Mouse (Mus musculus): ENCODE data around the gene E2f7.
A peak's percentile ranks its signal among the peaks of the same experiment; 100 is the strongest.

E2f7 gene

DNA sequence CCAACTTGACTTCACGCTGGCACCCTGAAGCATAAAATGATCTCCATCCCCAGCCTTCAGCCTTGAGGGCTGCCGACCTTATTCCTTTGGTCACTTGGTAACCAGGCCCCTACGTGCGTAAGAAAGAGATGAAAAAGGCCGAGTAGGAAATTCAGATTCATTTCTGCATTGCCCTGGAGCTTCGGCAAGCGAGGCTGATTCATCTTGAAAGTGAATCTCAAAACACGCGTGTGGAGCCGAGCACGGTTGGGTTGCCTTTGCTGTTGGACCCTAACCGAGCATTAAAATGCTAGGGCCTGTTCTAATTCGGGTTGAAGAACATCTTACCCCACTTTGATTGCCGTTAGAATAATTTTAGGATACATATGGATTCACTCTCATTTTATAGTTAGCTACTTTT is 28.6 kb downstream of the E2f7 start:
- DNase-seq (ENCODE audit: low read depth) = no peak

DNA sequence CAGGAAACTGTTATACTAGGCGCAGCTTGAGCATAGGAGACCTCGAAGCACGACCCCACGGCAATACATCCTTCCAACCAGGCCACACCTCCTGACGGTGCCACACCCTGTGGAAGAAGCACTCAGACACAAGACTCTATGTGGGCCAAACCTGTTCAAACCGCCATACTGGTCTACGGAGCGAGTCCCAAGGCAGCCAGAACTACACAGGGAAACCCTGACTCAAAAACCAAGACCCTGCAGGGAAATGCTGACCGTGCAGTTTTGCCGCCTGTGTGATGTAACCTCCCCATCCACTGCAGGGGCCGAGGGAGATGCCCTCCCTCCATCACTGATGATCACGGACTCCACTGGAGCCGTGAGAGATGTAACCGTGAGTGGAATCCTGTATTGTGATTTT is 36.5 kb downstream of the E2f7 start:
- no peak for DNase-seq (ENCODE audit: low read depth)

DNA sequence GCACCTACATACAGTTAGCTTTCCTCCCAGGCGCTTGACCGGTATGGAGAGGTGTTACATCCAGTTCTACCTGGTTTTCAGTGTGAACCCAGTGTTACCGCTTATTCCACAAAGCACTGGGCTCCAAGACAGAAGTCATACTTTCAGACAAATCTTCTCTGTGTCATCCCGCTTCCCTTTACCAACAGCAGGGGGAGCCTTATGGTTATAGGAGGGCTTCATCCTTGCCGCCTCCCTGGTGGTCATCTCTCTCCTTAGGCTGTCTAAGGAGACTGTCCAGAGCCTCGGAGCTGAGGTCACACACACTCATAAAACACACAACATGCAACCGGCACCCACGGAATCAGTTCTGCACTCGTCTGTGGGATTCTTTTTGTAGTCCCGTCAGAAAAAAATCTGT is 37.4 kb downstream of the E2f7 start:
- DNase-seq (ENCODE audit: low read depth) = peak; percentile 46

DNA sequence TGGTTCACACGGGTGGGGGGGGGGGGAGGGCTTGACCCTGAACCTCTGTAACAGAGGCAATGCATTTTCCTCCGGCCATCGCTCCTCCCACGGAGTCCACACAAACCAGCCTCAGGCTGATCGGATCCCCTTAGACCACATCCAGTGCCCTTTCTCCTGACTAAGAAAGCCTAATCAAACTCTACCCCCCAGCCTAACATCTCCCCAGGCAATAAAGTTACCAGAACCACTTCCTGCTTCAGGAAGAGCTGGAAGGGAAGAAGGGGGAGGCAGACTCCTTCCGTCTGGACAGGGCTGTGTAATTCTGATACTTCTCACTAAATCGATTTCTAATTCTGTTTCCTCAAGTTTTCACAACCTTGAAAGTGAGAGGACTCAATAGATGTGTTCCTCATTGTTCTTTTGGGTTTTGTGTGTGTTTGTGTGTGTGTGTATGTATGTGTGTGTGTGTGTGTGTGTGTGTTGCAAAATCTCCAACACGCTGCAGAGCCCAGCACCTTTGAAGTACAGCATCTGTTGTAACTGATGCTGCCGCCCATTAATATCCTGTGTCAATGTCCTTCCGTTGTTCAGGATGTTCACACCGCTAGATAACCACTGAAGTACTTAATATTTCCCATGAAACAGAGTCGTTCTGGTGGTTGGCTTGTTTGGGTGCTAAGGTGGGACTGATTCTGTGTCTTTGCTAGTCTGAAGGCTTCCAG is 43.0 kb downstream of the E2f7 start:
- peak; percentile 81 for DNase-seq (ENCODE audit: low read depth)

DNA sequence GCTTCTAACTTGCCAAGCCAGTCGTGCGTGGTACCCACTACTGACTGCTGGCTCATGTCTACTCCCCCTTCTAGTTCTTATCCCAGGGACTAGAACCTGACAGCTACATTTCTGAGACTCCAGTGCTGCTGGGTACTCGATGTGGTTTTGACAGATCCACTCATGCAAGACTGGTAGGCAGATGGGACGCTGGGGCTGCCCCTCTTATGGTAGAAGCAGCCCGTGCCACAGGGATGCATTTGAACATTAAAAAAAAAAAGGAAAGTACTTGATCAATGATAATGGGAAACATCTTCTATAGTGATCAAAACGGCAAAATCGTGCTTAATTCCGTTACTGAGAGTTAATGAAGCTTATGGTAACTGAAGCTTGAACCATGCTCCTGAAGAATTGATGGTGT is 44.4 kb downstream of the E2f7 start:
- no peak for DNase-seq (ENCODE audit: low read depth)

DNA sequence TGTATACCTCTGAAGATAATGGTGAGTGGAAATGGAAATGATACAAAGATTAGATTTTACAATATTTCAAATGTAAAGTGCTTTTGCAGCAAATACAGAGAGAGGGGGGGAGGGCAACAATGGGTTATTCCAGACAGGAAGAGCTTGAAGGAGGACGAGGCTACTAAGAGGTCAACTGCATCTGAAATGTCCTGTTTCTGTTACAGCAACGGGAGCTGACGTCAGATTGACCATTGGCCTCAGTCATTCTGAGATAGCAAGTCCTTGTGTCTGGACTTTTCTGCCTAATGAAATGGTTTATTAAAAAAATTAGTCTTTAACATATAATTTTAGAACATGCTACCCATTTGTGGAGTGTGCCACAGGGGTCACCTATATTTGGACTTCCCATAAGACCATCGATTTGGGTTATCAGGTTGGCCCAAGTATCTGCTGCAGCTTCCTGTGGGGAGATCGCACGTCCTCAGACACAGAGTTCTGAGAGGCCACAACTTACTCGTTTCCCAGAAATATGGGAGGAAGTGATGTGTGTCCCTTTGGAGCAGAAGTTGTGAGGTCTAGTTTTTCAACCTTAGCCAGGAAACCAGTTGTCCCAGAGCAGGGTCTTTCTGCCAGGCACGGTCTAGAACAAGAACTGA is 48.0 kb downstream of the E2f7 start:
- DNase-seq (ENCODE audit: low read depth) = peak; percentile 57

DNA sequence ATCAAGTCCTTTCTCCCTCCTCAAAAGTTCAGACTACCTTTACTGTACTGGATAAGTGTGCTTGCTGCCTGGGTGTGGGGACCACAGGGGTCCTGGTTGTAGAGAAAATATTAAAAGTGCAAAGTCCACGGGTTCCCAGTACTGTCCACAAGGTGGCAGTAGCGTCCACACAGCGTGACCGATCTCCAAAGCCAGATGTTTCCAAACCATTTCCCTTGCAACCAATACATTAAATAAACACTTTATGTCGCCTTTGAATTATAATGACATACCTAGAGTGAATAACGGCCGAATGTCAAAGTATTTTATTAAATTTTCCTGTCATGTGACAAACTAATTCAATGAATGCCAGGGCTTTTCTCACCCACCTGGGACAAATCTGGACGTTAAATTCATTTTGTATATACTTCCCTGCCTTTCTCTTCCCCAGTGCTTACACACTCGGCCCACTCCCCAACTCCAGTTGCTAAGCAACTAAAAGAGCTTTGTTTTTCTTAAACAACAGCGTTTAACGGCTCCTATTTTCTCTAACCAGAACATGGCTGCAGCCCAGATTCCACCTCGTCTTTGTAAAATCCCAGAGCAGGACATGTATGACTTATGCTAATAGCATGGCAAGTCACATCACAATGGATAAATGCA is 49.4 kb downstream of the E2f7 start:
- peak; percentile 72 for DNase-seq (ENCODE audit: low read depth)

DNA sequence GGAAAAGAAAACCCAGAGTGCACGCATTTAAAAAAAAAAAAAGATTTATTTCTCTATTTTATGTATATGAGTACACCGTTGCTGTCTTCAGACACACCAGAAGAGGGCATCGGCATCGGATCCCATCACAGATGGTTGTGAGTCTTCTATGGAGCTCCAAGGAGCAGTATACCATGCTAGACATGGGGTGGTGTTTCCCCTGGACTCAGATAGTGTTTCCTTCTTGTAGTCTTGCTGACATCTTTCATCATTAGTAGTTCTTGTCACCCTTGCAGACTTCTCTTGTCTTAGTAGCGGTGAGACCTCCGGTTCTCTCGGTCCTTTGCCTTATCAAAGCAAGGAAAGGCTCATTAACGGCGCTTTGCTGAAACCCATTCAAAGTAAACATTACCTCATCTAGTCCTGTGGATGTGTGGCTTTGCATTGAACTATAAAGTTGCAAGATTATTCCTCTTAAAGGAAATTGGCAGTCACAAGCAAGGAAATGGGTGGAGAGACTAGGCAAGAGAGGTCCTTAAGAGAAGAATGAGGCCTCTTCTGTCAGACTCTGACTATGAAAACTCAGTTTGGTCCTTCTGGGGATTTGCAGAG is 50.1 kb downstream of the E2f7 start:
- peak; percentile 36 for DNase-seq (ENCODE audit: low read depth)

DNA sequence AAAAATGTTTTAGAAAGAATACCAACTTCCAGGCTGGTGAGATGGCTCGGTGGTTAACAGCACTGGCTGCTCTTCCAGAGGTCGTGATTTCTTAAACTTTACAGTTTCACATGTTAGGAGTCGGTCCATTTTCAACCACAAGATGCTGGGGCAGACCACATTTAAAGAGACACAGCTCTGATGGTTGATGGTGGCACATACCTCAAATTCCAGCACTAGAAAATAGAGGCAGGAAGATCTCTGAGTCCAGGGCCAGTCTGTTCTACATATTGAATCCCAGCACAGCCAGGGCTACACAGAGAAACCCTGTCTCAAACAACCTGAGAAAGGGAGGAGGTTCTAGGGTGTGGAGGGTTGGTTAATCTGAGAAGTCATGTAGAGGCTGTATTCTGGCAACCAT is 56.1 kb downstream of the E2f7 start:
- no peak for DNase-seq (ENCODE audit: low read depth)

DNA sequence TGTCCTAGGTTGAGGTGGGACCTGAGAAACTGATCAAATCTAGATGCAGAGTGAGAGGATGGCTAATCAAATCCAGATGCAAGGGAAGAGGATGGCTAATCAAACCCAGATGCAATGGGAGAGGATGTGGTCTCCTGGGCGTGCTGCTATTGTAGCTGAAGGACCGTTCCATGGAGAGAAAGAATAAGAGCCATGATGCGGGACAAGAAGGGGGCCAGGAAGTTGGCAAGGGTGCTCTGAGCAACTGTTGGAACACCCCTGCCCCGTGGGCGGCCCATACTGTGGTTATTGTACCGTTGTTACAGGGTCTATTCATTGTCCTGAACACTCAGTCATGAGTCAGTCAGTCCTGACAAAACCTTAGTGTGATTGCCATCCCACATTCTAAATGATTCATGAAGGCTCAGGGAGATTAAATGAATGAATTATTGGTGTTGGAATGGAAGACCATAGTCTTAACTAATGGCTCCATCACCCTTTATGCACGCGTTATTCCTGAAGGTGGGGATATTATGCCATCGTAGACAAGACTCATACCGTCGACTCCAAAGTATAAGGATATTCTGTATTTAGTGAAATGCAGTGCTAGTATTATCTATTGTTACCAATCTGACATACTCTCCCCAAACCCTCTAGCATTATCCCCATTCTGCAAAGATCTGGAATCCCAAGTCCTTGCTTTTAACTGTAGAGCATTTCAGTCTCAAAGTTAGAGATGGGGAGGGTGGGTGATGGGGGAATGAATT is 59.2 kb downstream of the E2f7 start:
- peak; percentile 8 for DNase-seq (ENCODE audit: low read depth)

DNA sequence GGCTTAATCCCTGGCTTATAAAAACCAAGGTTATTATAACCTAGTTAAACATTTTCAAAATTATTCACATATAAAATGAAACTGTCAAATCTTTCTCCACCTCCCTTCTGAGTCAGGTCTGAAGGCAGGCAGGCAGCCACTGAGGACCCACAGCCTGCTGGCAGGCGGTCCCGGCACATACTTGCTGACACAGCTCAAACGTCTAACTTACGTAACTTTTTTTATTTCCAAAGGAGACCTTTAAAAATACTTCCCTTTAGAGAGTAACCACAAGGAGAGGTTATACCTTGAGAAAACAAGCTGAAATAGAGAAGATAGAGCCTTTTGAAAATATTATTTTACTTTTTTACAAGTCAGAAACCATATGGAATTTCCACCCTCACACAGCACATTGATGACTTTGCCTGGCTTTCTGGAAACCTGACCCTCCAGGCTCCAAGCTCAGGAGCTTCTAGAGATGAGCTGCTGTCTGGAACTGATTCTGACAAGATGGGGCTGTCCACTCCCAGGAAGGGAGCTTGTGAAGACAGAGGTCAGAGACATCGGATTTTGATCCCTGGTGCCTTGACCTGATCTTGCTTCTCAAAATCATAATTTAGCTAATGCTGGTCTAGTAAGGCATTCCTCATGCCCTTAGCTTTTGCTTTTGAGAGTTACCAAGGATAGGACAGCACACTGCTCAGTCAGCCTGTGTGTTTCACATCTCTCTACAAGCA is 59.9 kb downstream of the E2f7 start:
- peak; percentile 20 for DNase-seq (ENCODE audit: low read depth)

DNA sequence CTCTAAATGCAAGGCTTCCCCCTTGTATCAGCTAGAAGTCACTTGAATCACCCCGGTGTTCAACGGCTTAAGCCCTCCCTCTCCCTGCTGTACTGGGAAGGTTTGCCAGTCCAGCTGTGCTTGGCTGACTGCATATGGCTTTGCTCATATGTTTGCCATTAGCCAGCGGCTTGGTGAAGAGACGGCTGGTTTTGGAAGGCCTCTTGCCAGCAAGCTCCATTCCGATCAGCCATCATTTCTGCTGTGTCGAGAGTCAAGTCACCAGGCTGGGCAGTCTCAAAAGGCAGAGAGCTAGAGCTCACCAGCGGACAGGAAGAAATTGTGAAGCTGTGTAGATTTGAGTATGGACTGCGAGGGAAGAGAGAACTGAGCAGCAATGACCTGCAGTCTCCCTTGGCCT is 61.2 kb downstream of the E2f7 start:
- no peak for DNase-seq (ENCODE audit: low read depth)

DNA sequence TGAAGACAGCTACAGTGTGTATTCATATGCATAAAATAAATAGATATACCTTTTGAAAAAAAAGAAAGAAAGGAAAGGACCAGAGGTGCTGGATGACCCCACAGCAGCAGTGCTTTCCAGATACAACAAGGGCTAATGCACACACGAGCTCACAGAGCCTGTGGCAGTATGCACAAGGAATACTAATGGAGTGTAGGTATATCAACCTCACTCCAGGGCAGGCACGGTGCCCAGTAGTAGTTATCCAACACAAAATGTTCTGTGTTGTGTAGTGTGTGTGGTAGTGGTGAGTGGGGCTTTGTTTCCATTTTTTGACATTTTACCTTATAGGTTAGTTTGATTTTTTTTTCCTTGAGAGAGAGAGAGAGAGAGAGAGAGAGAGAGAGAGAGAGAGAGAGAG is 65.3 kb downstream of the E2f7 start:
- no peak for DNase-seq (ENCODE audit: low read depth)

DNA sequence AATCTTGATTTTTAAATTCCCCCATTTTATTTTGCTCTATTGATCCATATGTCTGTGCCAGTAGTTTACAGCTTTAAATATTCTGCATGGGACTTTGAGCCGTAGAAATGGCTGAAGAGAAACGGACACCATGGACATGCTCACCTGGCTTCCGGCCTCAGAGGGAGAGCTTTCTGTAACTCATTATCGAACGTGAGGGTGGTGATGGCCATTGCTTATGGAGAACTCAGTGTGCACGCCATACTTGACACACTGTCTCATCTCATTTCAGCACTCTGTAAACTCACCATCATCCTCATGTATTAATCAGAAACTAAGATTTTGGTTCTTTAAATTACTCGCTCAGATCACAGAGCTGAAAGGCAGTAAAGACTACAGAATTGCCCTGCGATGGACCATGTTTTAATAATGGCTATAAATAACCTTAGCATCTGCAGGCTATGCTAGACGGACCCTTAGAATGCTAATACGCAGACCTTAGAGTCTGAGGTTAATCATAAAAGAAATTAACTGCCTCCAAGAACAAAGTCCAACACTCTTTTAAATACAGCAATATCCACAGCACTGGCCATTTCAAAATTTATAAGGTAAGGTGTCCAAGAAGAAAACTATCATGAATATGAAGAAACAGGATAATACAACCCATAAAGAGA is 66.1 kb downstream of the E2f7 start:
- no peak for DNase-seq (ENCODE audit: low read depth)

DNA sequence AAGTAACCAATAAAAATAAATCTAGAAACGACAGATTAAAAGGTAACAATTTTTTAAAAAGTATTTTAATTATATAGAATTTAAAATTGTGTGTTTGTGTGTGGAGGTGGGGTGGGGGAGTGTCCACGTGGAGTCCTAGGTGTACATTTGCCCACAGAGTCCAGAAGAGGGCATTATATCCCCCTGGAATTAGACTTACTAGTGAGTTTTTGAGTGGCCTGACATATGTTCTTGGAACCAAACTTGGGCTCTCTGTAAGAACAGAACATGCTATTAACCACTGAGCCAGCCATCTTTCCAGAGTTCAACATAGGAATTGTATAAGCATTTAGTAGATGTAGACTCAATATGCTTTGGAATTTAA is 66.6 kb downstream of the E2f7 start:
- DNase-seq (ENCODE audit: low read depth) = no peak

DNA sequence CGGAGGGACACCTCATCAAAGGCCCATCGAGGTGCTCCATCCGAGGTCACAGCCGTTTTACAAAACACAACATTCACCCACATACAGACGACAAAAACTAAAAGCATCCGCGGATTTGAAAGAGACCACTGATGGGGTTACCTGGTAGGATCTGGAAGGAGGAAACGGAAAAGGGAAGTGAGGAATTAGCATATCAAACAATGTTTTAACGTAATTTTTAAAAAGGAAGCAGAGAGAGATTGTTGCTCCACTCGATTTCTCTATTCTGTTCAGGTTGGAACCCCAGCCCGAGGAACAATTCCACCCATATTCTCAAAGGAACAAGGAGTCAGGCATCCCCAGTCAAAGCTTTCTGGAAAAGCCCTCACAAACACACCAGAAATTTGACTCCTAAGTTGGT is 75.9 kb downstream of the E2f7 start:
- no peak for DNase-seq (ENCODE audit: low read depth)

DNA sequence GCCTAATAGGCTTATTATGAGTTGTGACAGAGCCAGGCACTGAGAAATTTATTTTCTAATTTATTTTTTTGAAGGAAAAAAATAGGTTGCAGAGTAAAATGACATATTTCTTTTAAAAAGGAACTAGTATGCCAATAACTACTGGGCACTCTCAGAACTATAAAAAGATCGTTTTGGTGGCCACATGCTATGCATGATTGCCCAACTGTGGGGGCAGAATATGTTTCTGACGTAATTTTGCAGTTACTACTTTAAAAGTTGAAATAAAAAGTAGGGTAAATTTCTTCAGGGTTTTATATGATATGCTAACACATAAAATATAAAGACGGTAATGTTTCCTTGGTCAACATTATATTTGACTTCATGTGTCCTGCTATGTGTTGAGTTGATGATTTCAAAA is 76.5 kb downstream of the E2f7 start:
- DNase-seq (ENCODE audit: low read depth) = no peak

DNA sequence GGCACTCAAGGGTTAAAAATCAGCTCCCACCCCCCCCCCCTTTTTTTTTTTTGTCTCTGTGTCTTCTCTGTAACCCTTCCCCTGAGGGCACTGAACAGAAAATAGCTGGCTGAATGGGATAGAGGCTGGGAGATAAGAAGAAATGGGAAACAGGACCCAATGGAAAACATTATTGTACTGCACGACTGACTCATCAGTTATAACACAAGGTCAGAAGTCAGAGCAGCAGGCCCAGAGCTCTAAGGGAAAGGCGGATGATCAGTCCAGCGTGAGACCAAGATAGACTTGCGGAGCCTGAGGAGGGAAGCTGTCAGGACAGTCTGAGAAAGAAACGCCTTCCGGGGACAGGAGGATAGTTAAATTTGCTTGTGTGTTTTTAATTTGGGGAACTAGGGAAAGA is 87.1 kb downstream of the E2f7 start:
- no peak for DNase-seq (ENCODE audit: low read depth)

DNA sequence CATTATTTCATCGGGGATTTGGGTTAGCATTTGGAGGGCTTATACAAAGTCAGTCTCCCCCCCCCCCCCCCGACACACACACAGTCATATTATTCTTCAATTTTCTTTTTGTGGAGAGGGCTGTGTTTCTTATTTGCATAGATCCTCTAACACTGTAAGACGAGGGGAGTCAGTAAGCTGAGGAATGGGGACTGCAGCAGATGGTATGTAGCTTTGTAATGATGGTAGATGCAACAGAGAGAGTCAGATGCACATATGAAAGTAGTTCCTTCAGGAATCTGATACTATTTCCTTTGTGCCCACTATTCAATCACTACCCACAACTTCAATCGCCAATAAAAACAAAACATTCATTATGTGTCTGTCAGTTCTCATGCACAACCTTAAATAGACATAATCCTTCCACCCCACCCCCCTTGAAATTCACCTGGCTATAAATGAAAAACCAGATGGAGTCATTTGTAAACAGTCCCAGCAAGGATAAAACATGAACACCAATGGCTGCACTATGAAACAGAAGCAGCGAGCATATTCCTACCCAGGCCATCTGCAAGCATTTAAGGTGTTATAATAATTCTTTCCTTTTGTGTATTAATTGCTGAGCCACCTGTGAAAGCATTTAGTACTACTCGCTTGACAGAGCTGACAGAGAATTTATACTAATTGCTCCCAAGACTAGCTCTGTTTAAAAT is 90.0 kb downstream of the E2f7 start:
- no peak for DNase-seq (ENCODE audit: low read depth)

Measured in 416B (cell line).